Mouse (Mus musculus) gonadal fat pad, adult 2 months (tissue): ENCODE measurements around the gene Erc1. TPM values are rescaled to one million over a fixed set of nuclear protein-coding genes. Genes with fewer than 3 reads are reported as not detected.
"Not testable (repeated sequence)": the region's sequence is repeated elsewhere in the genome, so short reads cannot be mapped to it uniquely, and the experiment has no call there.

Experiments
- DNase-seq: peaks from one replicate; pipeline ENCODE4 v3.0.0-alpha.2; 2012; ENCODE audit warnings: low read depth
- polyA plus RNA-seq: library from polyadenylated mRNA; depleted of rRNA; stranded (reverse); fragments of >200 nt; gene quantifications from 2 replicates; pipeline ENCODE4 v1.2.3, GENCODE M21; 2012; rRNA removed

The Erc1 gene
- 9.5 and 13.7 TPM in 2 replicates for polyA plus RNA-seq

DNA sequence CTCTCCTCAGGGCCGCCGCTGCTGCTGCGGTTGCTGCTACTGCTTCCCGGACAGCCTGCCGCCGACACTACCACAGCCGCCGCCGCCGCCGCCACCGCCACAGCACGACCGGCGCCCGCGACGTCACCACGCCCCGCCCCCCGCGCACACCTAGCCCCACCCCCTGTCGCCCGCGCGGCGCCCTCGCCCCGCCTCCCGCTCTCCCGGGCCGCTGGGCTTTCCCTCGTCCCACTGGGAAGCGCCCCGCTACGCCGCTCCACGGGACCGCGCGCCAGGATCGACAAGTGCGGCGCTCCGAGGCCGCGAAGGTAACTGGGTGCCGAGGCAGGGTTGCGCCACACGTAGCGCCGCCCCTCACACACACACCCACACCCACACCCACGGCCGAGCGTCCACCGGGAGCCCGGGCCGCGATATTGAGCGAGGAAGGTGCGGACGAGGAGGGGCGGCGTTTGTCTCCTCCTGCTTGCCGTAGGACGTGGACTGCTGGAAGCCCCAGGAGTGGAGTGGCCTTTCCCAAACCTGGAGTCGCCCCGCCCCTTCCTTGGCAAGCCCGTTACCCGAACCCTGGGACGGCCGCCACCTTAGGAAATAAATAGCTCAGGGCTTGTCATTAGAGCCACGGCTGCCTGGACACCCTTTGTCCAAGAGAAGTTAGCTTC, at the start of gene Erc1:
TSS of gene Erc1 (minus strand) at position 134 of the 662 bp plus-strand sequence.
- DNase-seq = peak; percentile 59

DNA sequence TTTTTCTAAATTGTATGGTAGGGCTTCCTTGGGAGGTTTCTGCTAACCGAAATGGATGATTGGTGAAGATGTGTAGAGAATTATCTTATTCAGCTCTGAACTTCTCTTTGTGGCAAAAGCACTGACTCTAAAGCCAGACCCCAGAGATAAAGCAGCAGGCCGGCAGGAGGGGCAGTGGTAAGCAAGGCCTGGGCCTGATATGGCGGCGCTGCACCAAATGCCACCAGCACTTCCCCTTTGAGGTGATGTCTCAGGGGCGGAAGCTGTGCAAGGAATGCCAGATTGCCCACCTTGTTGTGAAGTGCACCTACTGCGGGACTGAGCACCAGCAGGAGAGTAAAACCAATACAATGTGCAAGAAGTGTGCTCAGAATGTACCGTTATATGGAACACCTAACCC, 44.7 kb upstream of the Erc1 start:
- DNase-seq = no peak

DNA sequence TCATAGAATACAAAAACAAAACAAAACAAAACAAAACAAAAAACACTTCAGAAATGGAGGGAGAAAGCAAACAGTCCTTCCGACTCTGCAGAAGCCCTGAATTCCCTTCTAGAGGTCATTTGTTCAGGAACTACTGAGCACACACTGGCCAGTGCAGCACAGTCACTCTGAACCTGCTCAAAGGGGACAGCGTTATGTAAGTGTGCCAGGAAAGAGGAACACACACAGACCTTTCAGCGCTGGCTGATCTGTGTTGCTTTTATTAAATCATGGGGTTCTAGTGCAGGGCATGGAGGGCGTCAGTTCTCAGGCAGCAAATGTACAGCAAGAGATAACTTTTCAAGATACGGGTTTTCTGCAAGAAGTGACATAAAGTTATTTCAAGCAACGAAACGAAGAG, 35.2 kb upstream of the Erc1 start:
- DNase-seq = no peak

GRCm38 (mm10) chr6:119864341-119865034, 16.5 kb upstream of the Erc1 start:
- DNase-seq = peak; percentile 42

DNA sequence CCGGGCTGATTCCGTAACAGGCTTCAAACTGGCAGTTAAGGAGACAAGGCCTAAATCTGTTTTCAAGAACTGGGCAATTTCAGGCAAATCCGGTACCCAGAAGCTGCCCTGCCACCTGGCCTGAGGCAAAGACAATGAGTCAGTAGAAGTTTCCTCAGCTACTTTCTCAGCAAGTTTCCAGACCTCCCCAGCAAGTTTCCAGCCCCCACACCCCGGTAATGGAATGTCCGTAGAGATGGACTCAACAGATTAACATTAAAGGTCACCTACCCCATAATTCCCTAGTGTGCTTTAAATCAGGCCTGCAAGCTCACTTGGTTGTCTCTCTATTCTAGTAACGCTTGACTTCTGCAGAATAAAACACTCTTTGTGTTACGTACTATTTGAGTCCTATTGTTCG, 13.6 kb upstream of the Erc1 start:
- DNase-seq = no peak

- no peak for DNase-seq
Measured at GRCm38 (mm10) chr6:119860236-119860635, 12.3 kb upstream of the Erc1 start.

DNA sequence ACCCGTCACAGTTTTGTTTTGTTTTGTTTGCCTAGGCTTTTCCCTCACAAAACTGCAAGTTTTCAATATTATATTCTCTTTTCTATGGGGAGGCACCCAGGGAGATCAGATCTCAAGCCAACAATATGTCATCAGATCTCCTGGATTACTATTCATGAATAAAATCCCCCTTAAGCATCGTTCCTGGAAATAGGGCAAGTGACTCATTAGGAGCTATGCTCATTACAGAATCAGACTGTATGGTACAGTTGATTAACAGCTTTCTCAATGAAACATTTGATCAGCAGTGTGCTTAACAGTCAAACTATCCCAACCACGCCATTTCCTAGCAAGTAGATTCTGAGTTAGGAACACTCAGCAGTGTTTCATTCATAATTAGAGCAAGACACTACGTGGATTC, 7.5 kb upstream of the Erc1 start:
- DNase-seq = no peak

DNA sequence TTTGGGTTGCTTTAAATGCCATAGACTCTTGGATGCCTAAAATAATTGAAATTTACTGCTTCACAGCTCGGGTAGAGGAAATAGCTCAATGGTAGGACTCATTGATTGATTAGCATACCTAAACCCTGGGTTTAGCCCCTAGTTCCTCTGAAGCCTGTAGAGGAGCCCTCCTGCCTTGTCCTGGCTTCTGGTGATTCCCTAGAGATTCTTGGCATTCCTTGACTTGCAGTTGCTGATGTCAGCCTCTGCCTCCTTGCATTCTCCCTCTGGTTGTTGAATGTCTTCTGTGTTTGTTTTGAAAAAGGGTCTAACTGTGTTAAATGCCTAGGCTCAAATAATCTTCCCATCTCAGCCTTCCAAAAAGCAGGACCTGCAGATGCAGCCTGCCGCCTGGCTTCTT, 6.2 kb upstream of the Erc1 start:
- DNase-seq = no peak

- no peak for DNase-seq
Measured at GRCm38 (mm10) chr6:119849858-119850257, 1.9 kb upstream of the Erc1 start.

- DNase-seq = no peak
Measured at GRCm38 (mm10) chr6:119849348-119849709, 1.4 kb upstream of the Erc1 start.

- no peak for DNase-seq
Measured at GRCm38 (mm10) chr6:119848696-119849347, 855 bp upstream of the Erc1 start.

DNA sequence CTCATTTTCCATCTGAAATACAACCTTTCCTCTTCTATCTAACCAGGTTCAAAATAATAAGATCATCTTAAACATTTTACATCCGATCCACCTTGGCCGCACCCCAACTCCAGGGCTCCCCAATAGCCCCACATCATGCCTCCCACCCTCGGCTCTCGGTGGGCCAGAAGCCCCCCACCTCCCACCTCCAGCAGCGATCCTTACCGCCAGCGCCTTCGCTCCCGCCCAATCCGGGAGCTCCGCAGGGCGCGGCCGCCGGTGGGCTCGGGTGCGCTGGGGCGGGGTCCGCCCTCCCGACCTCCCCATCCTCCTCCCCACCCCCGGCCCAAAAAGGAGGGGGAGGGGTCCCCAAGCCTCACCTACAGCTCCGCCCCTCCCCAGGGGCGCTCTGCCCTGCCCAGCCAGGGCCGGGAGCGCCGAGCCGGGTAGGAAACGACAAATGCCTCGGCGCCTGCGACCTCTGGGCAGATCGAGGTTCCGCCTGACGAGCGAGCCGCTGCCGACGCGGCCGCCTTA, 391 bp downstream of the Erc1 start:
- DNase-seq = no peak

- DNase-seq = no peak
Measured at GRCm38 (mm10) chr6:119846751-119847517, 1.0 kb downstream of the Erc1 start.

DNA sequence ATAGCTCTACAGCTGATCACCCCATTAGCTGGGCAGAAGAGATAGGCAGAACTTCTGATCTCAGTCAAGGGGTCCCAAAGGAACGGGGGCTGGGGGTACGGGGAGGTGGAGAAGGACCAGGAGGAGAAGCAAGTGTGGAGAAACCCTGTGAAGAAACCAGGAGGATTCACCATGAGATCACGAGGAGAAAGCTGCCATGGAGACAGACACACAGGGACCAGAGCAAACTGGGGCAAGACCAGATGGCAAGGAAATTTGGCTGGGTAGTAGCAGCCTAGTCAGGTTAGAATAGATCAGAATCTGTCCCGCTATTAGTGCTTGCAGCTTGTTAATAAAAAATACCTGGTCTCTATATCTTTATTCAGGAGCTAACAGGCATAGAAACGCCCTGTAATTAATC, 18.0 kb downstream of the Erc1 start:
- DNase-seq = no peak

DNA sequence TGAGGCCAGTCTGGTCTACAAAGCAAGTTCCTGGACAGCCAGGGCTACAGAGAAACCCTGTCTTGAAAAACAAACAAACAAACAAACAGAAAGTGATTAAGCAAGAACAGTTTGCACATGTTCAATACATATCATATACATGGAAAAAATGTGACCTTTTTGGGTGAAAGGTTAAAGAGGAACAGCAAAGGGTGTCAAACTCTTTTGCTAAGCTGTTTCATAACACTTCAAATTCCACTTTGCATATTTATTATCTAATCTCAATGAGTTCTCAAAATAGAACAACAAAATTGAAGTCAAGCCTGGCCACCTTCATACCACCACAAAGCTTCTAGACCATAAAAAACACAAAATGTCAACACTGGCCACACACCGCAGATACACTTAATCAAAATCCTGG, 19.8 kb downstream of the Erc1 start:
- DNase-seq = no peak

DNA sequence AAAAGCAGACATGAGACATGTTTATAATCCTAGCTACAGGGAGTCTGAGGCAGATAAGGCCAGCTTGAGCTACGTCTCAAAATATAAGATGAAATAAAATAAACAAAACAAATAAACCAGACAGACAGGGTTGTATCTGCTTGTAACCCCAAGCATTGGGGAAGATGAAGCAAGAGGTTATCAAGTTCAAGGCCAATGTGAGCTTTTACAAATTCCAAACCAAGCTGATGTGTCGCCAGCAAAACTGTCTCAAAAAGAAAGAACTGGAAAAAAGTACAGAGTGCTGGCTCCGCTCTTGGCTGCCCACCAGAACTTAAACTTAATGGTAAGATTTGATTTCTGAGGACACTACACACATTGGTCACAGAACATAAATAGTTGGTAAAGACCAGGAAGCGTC, 21.3 kb downstream of the Erc1 start:
- no peak for DNase-seq

- DNase-seq = no peak
Measured at GRCm38 (mm10) chr6:119822216-119822615, 25.8 kb downstream of the Erc1 start.

GRCm38 (mm10) chr6:119821158-119821557, 26.8 kb downstream of the Erc1 start:
- DNase-seq = no peak

DNA sequence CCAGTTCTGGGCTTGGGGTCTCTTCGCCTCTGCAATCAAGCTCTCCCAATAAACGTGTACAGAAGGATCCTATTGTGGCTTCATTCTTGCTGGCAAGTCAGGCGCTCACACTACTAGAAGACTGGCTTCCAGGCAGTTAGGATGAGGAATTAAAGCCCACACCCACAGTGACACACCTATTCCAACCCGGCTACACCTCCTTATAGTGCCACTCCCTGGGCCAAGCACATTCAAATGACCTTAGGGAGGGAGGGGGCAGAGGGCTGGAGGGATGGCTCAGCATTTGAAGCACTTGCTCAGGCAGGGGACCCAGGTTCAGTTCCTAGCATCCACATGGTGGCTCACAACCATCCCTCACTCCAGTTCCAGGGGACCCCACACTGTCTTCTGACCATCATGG, 29.4 kb downstream of the Erc1 start:
- DNase-seq = no peak

- DNase-seq = no peak
Measured at GRCm38 (mm10) chr6:119815426-119815825, 32.5 kb downstream of the Erc1 start.

DNA sequence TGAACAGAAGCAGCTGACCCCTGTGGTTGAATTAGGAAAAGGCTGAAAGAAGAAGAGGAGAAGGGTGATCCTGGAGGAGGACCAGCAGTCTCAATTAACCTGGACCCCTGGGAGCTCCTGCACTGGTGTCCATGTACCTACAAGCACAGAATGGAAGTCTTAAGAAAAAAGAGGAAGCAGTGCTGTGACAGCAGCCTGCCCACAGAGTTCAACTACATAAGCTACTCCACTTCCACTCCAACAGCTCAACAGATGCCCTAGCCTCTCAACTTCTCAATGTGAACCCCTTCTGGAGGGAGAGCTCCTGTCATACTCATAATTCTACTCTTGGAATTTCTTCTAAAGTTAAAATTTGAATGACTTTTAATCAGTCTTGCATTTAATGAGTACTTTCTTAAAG, 34.9 kb downstream of the Erc1 start:
- DNase-seq = not testable (repeated sequence)
